Mouse (Mus musculus): ENCODE measurements around the gene Gna11. TPM values are rescaled to one million over a fixed set of nuclear protein-coding genes. Genes with fewer than 3 reads are reported as not detected.
A peak's percentile ranks its signal among the peaks of the same experiment; 100 is the strongest.

Gna11 gene
- polyA plus RNA-seq, 1 experiment from 2014 or later: 87.5 TPM

DNA sequence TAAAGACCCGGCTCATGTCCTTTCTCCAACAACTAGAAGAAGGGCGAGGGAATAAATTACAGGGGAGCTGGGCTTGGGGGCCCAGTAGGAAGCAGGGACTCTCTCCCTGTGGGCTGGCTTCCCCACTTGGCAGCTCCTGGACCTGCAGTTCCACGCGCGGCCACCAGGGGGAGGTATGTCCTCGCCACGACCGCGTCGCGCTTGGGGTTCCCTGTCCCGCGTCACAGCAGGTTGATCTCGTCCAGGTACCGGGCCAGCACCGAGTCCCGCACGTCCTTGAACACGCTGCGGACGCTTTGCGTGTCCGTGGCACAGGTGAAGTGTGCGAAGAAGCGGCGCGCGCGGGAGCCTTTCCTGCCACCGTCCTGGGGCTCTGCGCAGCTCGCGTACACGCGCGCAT, 42.3 kb downstream of the Gna11 start:
- 2% methylated on average over 30 of the region's 36 CpGs for WGBS
- ATAC-seq (ENCODE audit: low FRiP score) (peak; percentile 57), DNase-seq (ENCODE audit: low spot score) (peak; percentile 86)
- H3K4me3 ChIP-seq (replicated peaks; ENCODE audit: low read length): peak overlapping the region; percentile 33
- H3K4me1 ChIP-seq (replicated peaks; ENCODE audit: control insufficient read depth, insufficient read depth, low read length): no peaks in the 10 kb centered on the region
- H3K36me3 ChIP-seq (replicated peaks; ENCODE audit: control insufficient read depth, insufficient read depth): no peaks in the 10 kb centered on the region
- H3K27me3 ChIP-seq (ENCODE audit: control insufficient read depth, insufficient read depth, low read length): peaks cover 9% of the 10 kb centered on the region; the same call in 1 of the 2 replicates
- no peaks in the 10 kb centered on the region for H3K9me3 ChIP-seq (ENCODE audit: control insufficient read depth, low read length)
- peak overlapping the region; percentile 61 for H3K4me2 ChIP-seq (replicated peaks)
- H3K27ac ChIP-seq: no peak overlapping the region
- H3K9ac ChIP-seq: peak overlapping the region; percentile 58; the same call in 1 of the 2 replicates

DNA sequence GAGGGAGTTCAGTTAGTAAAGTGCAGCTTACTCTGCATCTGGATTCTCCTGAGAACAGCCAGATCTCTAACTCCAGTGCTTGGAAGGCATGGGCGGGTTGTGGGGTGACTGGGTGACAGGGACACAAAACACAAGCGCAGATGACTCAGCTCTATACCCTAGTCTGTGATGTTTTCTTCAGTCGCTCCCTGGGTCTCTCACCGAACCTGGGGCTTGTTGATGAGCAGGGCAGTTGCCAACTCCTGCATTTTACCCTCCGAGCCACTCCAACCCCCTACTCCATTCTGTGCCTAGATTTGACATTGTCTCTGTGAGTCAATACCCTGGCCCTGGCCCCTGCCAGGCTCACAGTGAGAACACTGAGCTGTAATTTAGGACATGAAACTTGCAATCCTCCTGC, 43.1 kb downstream of the Gna11 start:
- Histone ChIP-seq H3K9me3 (ENCODE audit: control insufficient read depth, low read length) (no peaks in the 10 kb centered on the region), H3K27me3 (ENCODE audit: control insufficient read depth, insufficient read depth, low read length) (peaks cover 9% of the 10 kb centered on the region; the same call in 1 of the 2 replicates), H3K9ac (no peak overlapping the region), H3K4me1 (replicated peaks; ENCODE audit: control insufficient read depth, insufficient read depth, low read length) (peaks cover 5% of the 10 kb centered on the region), H3K4me3 (replicated peaks; ENCODE audit: low read length) (no peak overlapping the region), H3K36me3 (replicated peaks; ENCODE audit: control insufficient read depth, insufficient read depth) (no peaks in the 10 kb centered on the region), H3K27ac (no peak overlapping the region), H3K4me2 (replicated peaks) (no peak overlapping the region)
- ATAC-seq (ENCODE audit: low FRiP score): no peak
- no peak for DNase-seq (ENCODE audit: low spot score)
- 87% methylated on average over 5 of the region's 5 CpGs for whole genome bisulfite sequencing

DNA sequence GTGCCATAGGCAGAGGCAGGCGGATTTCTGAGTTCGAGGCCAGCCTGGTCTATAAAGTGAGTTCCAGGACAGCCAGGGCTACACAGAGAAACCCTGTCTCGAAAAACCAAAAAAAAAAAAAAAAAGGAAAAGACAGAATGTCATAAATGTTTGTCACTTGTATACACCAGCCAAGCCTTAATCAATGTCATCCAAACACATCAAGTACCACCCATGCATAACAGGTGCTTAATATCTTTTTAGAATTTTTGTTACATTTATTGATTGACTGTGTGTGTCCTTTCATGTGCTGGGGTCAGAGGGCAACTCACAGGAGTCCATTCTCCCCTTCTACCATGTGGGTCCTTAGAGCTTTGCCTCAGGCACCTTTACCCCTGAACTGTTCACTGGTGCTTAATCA, 45.0 kb downstream of the Gna11 start, which contains the start of gene S1pr4:
Gene S1pr4 (minus strand): TSS at position 101 of the 400 bp plus-strand sequence.
- no peak for ATAC-seq (ENCODE audit: low FRiP score)
- Histone ChIP-seq H3K27ac (no peak within 1 kb of the TSS), H3K27me3 (ENCODE audit: control insufficient read depth, insufficient read depth, low read length) (peaks cover 9% of the 10 kb centered on the region; the same call in 1 of the 2 replicates), H3K9ac (no peak within 1 kb of the TSS), H3K4me3 (replicated peaks; ENCODE audit: low read length) (no peak within 1 kb of the TSS), H3K36me3 (replicated peaks; ENCODE audit: control insufficient read depth, insufficient read depth) (no peaks in the 10 kb centered on the region), H3K4me1 (replicated peaks; ENCODE audit: control insufficient read depth, insufficient read depth, low read length) (peaks cover 11% of the 10 kb centered on the region), H3K9me3 (ENCODE audit: control insufficient read depth, low read length) (no peaks in the 10 kb centered on the region), H3K4me2 (replicated peaks) (no peak within 1 kb of the TSS)
- WGBS: 79% methylated on average over 3 of the region's 3 CpGs
- no peak for DNase-seq (ENCODE audit: low spot score)

DNA sequence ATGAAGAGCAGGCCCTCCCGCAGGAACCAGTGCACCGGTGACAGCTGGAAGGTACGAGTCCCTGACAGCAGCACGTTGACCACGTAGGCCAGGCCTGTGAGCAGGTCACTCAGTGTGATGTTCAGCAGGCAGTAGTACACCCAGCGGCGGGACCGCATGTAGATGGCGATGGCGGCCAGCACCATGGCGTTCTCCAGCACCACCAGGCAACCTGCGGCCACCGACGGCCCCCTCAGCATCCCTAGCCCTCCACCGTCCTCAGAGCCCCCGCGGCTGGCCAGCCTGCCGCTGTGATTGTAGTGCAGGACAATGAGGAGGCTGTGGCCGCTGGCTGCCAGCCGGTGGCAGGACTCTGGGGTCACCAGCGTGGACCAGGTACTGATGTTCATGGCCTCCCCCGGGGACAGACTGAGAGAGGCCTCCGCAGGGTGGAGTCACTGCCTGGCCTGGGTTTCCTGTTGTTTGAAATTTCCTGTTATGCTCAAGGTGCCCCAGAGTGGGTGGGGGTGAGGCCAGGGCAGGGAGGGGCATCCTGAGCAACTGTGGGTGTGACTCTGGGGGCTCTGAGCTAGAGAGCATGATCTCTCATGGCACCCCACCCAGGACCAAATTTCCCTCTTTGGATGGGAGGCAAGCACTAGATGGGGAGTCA, 45.6 kb downstream of the Gna11 start:
- H3K4me3 ChIP-seq (replicated peaks; ENCODE audit: low read length): no peak overlapping the region
- H3K4me1 ChIP-seq (replicated peaks; ENCODE audit: control insufficient read depth, insufficient read depth, low read length): peaks cover 16% of the 10 kb centered on the region
- ATAC-seq (ENCODE audit: low FRiP score) (no peak), DNase-seq (ENCODE audit: low spot score) (no peak)
- H3K27me3 ChIP-seq (ENCODE audit: control insufficient read depth, insufficient read depth, low read length): peaks cover 9% of the 10 kb centered on the region; the same call in 1 of the 2 replicates
- 76% methylated on average over 23 of the region's 23 CpGs for WGBS
- H3K36me3 ChIP-seq (replicated peaks; ENCODE audit: control insufficient read depth, insufficient read depth): no peaks in the 10 kb centered on the region
- H3K9ac ChIP-seq: no peak overlapping the region
- H3K9me3 ChIP-seq (ENCODE audit: control insufficient read depth, low read length): no peaks in the 10 kb centered on the region
- no peak overlapping the region for H3K27ac ChIP-seq
- no peak overlapping the region for H3K4me2 ChIP-seq (replicated peaks)

DNA sequence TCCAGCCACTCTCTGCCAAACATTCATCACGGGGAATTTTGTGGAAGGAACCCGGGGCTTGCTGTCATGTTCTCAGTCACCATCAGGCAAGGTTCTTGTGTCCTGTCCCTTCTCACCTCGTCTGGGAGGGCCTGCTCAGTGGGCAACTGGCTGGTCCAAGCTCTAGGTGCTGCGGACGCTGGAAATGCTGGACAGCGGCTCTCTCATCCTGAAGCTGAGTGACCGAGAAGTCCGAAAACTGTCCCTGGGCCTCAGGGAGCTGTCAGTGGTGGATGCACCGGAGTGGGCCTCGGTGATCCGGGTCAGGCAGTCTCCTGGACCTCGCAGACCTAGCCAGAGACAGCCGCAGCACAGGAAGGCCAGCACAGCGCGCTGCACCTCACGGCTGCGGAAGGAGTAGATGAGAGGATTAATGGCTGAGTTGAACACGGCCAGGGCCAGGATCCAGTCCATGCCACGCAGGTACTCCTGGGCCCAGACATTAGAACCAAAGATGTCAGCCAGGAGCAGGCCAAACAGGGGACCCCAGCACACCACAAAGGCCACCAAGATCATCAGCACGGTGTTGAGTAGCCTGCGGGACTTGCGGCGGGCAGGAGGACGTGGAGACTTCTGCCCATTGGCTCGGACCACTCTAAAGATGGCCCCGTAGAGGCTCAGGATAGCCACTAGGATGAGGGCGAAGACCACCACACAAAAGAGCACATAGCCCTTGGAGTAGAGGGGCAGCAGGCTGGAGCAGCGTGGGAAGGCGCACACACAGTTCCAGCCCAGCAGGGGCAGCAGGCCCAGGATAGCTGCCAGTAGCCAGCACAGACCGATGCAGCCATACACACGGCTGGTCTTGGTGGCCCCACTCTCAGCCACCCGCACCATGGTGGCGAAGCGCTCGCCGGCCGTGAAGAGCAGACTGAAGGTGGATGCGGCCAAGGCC, 46.4 kb downstream of the Gna11 start:
- ATAC-seq (ENCODE audit: low FRiP score) (no peak), DNase-seq (ENCODE audit: low spot score) (no peak)
- Histone ChIP-seq H3K4me2 (replicated peaks) (no peak overlapping the region), H3K9ac (peak overlapping the region; percentile 20; the same call in 1 of the 2 replicates), H3K27ac (no peak overlapping the region), H3K36me3 (replicated peaks; ENCODE audit: control insufficient read depth, insufficient read depth) (no peaks in the 10 kb centered on the region), H3K4me3 (replicated peaks; ENCODE audit: low read length) (no peak overlapping the region), H3K4me1 (replicated peaks; ENCODE audit: control insufficient read depth, insufficient read depth, low read length) (peaks cover 16% of the 10 kb centered on the region), H3K27me3 (ENCODE audit: control insufficient read depth, insufficient read depth, low read length) (peaks cover 5% of the 10 kb centered on the region; the same call in 1 of the 2 replicates), H3K9me3 (ENCODE audit: control insufficient read depth, low read length) (no peaks in the 10 kb centered on the region)
- WGBS: 87% methylated on average over 38 of the region's 38 CpGs

DNA sequence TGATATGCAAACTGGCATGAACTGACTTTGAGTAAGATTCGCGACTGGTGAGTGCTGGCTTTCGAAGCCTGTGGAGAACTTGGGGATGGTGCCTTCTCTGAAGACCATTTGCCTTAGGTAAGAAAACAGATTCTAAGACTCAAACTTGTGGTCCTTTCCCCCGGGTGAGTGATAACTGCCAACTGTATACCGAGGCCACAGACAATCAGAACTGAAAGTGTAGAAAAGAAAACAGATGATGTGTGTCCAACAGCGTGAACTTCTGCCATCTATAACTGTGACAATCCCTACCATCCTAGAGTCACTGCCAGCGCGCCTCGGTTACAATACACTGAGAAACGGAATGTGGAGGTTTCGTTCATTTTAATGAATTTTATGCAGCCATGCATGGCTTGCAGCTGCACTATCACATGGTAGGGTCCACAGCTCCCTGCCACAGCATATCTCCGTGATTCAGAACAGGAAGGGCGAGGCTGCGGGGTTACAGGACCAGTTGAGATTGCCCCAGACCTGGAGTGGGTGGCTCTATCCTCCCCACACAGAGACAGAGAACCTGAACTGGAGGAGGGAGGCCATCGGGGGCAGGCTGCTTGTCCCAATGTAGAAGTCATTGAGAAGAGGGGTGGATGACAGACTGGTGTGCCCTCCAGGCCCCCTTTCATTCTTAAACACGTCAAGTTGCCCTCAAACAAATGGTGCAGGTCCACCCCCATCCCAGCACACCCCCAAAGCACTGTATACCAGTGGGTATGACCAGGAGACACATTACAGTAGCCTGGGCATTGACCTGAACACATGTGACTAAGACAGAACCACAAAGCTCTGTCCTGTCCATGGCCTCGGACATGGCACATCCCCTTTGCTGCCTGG, 47.4 kb downstream of the Gna11 start:
- DNase-seq (ENCODE audit: low spot score): no peak
- H3K9me3 ChIP-seq (ENCODE audit: control insufficient read depth, low read length): no peaks in the 10 kb centered on the region
- peak overlapping the region; percentile 86 for H3K4me2 ChIP-seq (replicated peaks)
- H3K27me3 ChIP-seq (ENCODE audit: control insufficient read depth, insufficient read depth, low read length): no peaks in the 10 kb centered on the region
- H3K36me3 ChIP-seq (replicated peaks; ENCODE audit: control insufficient read depth, insufficient read depth): peaks cover 2% of the 10 kb centered on the region; the same call in 1 of the 2 replicates
- peak overlapping the region; percentile 75 for H3K9ac ChIP-seq
- peaks cover 16% of the 10 kb centered on the region for H3K4me1 ChIP-seq (replicated peaks; ENCODE audit: control insufficient read depth, insufficient read depth, low read length)
- no peak overlapping the region for H3K4me3 ChIP-seq (replicated peaks; ENCODE audit: low read length)
- ATAC-seq (ENCODE audit: low FRiP score): no peak
- WGBS: 81% methylated on average over 17 of the region's 17 CpGs
- peak overlapping the region; percentile 67; the same call in 1 of the 2 replicates for H3K27ac ChIP-seq

DNA sequence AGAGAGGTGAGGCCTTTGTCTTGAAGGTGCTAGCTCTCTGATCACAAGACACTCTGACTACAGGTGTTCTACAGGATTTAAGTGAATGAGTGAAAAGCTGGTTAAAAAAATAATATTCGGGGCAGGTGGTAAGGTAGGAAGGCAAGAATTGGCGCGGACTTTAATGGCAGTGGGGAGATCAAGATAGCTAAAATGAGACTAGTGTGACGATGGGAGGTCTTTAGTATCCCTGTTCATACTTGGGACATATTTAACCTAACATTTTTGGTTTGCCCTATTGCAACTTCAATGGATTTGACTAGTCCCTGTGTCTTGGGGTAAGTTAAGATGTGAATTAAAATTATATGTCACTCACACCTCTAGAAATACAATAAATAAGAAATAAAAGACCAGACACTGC, 48.0 kb downstream of the Gna11 start:
- peaks cover 9% of the 10 kb centered on the region for H3K36me3 ChIP-seq (replicated peaks; ENCODE audit: control insufficient read depth, insufficient read depth)
- 39% methylated on average over 4 of the region's 4 CpGs for WGBS
- DNase-seq (ENCODE audit: low spot score) (no peak), ATAC-seq (ENCODE audit: low FRiP score) (no peak)
- peak overlapping the region; percentile 67 for H3K27ac ChIP-seq
- no peaks in the 10 kb centered on the region for H3K9me3 ChIP-seq (ENCODE audit: control insufficient read depth, low read length)
- peak overlapping the region; percentile 86 for H3K4me2 ChIP-seq (replicated peaks)
- peak overlapping the region; percentile 75 for H3K9ac ChIP-seq
- peaks cover 16% of the 10 kb centered on the region for H3K4me1 ChIP-seq (replicated peaks; ENCODE audit: control insufficient read depth, insufficient read depth, low read length)
- peak overlapping the region; percentile 81 for H3K4me3 ChIP-seq (replicated peaks; ENCODE audit: low read length)
- H3K27me3 ChIP-seq (ENCODE audit: control insufficient read depth, insufficient read depth, low read length): no peaks in the 10 kb centered on the region

DNA sequence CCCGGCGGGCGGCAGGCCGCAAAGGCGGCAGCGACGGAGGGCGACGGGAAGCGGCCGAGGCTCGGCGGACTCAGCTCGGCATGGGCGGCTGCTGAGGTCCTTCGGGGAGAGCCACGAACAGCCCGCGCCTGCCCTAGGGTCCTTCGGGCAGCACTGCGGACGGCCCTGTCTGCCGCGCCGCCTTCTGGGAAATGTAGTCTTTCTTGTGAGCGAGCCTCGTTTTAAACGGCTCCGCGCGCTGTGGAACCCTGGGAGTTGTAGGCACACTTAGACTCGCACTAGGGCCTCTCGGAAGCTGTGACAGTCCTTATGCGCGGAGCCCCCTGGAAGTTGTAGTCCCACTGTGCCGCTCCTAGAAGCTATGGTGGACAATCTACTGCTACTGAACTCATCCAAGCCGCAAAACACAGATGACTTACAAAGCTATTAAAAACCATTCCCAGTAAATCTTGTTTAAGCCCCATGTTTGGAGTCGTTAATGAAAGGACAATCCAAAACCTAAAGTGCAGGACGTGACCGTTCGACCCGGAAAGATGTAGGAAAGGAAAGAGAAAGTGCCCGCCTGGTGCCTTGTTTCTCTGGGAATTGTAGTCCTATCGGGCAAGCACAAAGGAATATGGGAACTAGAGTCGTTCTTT, 48.6 kb downstream of the Gna11 start, which contains the start of gene Ncln:
Gene Ncln (minus strand): TSS at position 129 of the 638 bp plus-strand sequence.
- H3K36me3 ChIP-seq (replicated peaks; ENCODE audit: control insufficient read depth, insufficient read depth): peaks cover 15% of the 10 kb centered on the region
- peak within 1 kb of the TSS; percentile 67 for H3K27ac ChIP-seq
- H3K4me2 ChIP-seq (replicated peaks): peak within 1 kb of the TSS; percentile 86
- under 1% methylated on average over 45 of the region's 45 CpGs for WGBS
- ATAC-seq (ENCODE audit: low FRiP score) (peak; percentile 96), DNase-seq (ENCODE audit: low spot score) (peak; percentile 97)
- H3K9me3 ChIP-seq (ENCODE audit: control insufficient read depth, low read length): no peaks in the 10 kb centered on the region
- peaks cover 16% of the 10 kb centered on the region for H3K4me1 ChIP-seq (replicated peaks; ENCODE audit: control insufficient read depth, insufficient read depth, low read length)
- peak within 1 kb of the TSS; percentile 81 for H3K4me3 ChIP-seq (replicated peaks; ENCODE audit: low read length)
- no peaks in the 10 kb centered on the region for H3K27me3 ChIP-seq (ENCODE audit: control insufficient read depth, insufficient read depth, low read length)
- peak within 1 kb of the TSS; percentile 75 for H3K9ac ChIP-seq

All from hindbrain, embryonic 14.5 days (tissue).